Mouse (Mus musculus) small intestine, adult 2 months (tissue): Measurements from ENCODE around the gene Cox4i2.

Experiments
- CTCF ChIP-seq: fragments of 200-500 bp; IDR thresholded peaks from 2 replicates; pipeline ENCODE4 v1.5.1; 2012; ENCODE audit warnings: low read depth, mild to moderate bottlenecking, control low read depth, inconsistent platforms, low read length, moderate library complexity, mixed read lengths; ENCODE audit not compliant: insufficient replicate concordance, insufficient read length; ENCODE audit errors: extremely low read depth
- POLR2A ChIP-seq: fragments of 200-500 bp; IDR thresholded peaks from 2 replicates; pipeline ENCODE4 v1.6.1; 2012; ENCODE audit warnings: low read depth, mild to moderate bottlenecking, control low read depth, inconsistent platforms, low read length, moderate library complexity

DNA sequence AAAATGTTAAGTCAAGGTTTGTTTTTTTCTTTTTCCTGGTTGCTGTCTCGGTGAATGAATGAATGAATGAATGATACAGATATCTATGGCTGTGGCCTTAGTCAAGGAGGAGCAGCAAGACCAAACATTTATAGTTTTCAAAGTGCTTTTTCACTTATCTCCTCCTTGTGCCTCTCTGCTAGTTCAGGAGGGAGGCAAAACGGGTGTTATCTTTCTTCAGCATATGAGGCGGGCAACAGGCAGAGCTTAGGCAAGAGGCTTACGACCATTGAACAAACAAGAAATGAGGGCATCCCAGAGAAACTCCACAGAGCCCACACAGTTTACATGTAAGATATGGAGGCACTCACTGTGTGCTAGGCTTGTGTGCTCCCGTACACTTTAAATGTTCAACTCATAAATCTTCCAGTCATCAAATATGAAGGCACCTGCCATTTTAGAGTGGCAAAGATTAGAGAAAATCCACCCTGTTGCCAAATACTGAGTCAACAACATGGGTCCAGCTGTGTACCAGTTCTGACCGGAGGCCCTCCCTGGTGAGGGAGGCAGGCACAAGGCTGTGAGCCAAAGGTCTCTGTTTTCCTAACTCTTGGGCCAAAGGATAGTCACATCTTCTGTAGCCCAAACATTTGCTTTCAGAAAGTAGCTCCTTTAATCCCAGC, 60.4 kb downstream of the Cox4i2 start:
- TF ChIP-seq POLR2A (no peak), CTCF (no peak)
